Mouse (Mus musculus): ENCODE data around the gene Popdc2. TPM values are rescaled to one million over a fixed set of nuclear protein-coding genes. Genes with fewer than 3 reads are reported as not detected.

Popdc2 gene
- polyA plus RNA-seq, 1 experiment: 3.3 TPM

DNA sequence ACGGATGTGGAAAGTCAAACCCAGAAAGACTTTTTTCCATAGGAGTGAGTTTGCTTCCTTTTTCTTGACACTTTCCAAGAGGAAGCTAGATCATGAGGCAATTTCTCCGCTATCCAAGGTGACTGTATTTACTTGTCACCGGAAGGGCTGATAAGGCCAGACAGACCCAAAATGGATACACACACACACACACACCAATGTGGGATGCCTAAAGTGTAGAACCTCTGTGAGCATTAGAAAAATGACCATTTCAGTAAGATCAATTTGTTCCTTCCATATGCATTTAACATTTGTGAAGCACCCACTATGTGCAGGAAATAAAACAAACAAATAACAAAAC is 1.2 kb downstream of the Popdc2 start:
- 78% methylated on average over 3 of the region's 3 CpGs for WGBS
- no peaks in the 10 kb centered on the region for H3K36me3 ChIP-seq (ENCODE audit: control insufficient read depth, insufficient read depth, low read length)
- no peak for TF ChIP-seq CTCF (IDR thresholded peaks at IDR 0.05; ENCODE audit: extremely low read depth, insufficient read depth, insufficient read length, insufficient replicate concordance)
- no peak for TF ChIP-seq POLR2A (IDR thresholded peaks at IDR 0.05; ENCODE audit: low read depth, low read length)

DNA sequence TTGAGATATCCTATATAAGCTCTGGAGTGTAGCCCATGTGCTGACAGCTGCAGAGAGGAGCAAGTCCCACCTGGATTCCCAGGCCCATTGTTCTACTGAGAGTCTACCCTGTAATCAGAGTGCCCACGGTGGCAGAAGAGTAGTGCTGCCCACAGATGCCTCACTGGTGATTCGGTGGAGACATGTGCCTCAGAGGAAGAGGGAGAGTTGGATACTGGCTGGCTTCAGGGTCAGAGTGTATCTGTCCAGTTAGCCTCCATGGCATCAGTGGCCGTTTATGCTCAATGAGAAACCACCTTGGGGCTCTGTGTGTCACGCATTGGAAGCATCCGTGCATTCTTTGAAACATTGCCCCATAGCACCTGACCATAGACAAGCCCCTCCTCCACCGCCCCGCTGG is 1.6 kb downstream of the Popdc2 start:
- H3K4me3 ChIP-seq (ENCODE audit: extremely low read depth, insufficient read depth, insufficient read length): no peak overlapping the region
- 85% methylated on average over 7 of the region's 7 CpGs for WGBS
- TF ChIP-seq CTCF (IDR thresholded peaks at IDR 0.05; ENCODE audit: extremely low read depth, insufficient read depth, insufficient read length, insufficient replicate concordance): no peak
- no peak for TF ChIP-seq POLR2A (IDR thresholded peaks at IDR 0.05; ENCODE audit: low read depth, low read length)
- no peak for DNase-seq (ENCODE audit: low read depth in 1 of 2, low spot score in 2 of 2)
- H3K36me3 ChIP-seq (ENCODE audit: control insufficient read depth, insufficient read depth, low read length): no peaks in the 10 kb centered on the region
- no peak overlapping the region for H3K27ac ChIP-seq (ENCODE audit: insufficient read depth, low read length)
- H3K4me1 ChIP-seq (ENCODE audit: control insufficient read depth, insufficient read depth, insufficient read length): no peaks in the 10 kb centered on the region
- no peaks in the 10 kb centered on the region for H3K27me3 ChIP-seq (ENCODE audit: control insufficient read depth, insufficient read depth, low read length)

More for the DNA sequence above, 1.2 kb downstream of the Popdc2 start:
- no peak overlapping the region for H3K4me3 ChIP-seq (ENCODE audit: extremely low read depth, insufficient read depth, insufficient read length)
- no peak for DNase-seq (ENCODE audit: low read depth in 1 of 2, low spot score in 2 of 2)
- H3K27me3 ChIP-seq (ENCODE audit: control insufficient read depth, insufficient read depth, low read length): no peaks in the 10 kb centered on the region
- H3K4me1 ChIP-seq (ENCODE audit: control insufficient read depth, insufficient read depth, insufficient read length): no peaks in the 10 kb centered on the region
- H3K27ac ChIP-seq (ENCODE audit: insufficient read depth, low read length): no peak overlapping the region

DNA sequence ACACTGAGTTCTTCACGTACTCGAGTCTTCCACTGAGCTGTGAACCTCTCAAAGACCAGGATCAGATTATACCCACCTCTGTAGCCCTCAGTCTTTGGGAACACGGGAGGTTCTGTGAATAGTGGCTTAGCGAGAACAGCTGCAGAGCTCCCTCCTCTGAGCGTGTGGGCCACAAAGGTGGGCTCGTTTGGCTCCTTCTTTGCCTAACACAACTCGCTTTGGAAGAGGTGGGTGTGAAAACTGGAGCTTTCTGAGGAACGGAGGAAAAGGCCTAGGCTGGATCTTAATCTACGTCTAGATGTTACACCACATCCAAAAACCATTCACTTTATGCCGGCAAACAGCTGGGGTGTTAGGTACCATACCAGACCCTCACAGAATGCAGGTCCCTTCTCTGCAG is 3.4 kb downstream of the Popdc2 start:
- Histone ChIP-seq H3K27me3 (ENCODE audit: control insufficient read depth, insufficient read depth, low read length) (no peaks in the 10 kb centered on the region), H3K36me3 (ENCODE audit: control insufficient read depth, insufficient read depth, low read length) (no peaks in the 10 kb centered on the region), H3K4me1 (ENCODE audit: control insufficient read depth, insufficient read depth, insufficient read length) (no peaks in the 10 kb centered on the region), H3K27ac (ENCODE audit: insufficient read depth, low read length) (no peak overlapping the region), H3K4me3 (ENCODE audit: extremely low read depth, insufficient read depth, insufficient read length) (no peak overlapping the region)
- WGBS: 96% methylated on average over 10 of the region's 10 CpGs
- DNase-seq (ENCODE audit: low read depth in 1 of 2, low spot score in 2 of 2): no peak
- TF ChIP-seq CTCF (IDR thresholded peaks at IDR 0.05; ENCODE audit: extremely low read depth, insufficient read depth, insufficient read length, insufficient replicate concordance) (no peak), POLR2A (IDR thresholded peaks at IDR 0.05; ENCODE audit: low read depth, low read length) (no peak)

DNA sequence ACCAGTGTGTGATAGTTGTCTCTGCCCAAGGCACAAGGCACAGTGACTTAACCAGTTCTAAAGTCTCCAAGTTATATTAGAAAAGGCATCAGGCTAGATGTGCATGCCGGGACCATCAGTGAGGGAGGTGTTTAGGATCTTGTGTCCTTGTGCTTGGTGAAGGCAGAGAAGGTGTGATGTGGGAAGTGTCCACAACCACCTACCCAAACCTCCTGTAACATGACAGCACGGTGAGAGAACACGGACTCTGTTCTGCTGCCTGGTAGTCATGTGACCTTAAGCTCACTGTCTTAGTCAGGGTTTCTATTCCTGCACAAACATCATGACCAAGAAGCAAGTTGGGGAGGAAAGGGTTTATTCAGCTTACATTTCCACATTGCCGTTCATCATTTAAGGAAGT is 4.2 kb downstream of the Popdc2 start:
- Histone ChIP-seq H3K4me1 (ENCODE audit: control insufficient read depth, insufficient read depth, insufficient read length) (no peaks in the 10 kb centered on the region), H3K27ac (ENCODE audit: insufficient read depth, low read length) (no peak overlapping the region), H3K27me3 (ENCODE audit: control insufficient read depth, insufficient read depth, low read length) (no peaks in the 10 kb centered on the region), H3K36me3 (ENCODE audit: control insufficient read depth, insufficient read depth, low read length) (no peaks in the 10 kb centered on the region), H3K4me3 (ENCODE audit: extremely low read depth, insufficient read depth, insufficient read length) (no peak overlapping the region)
- DNase-seq (ENCODE audit: low read depth in 1 of 2, low spot score in 2 of 2): no peak
- WGBS: 74% methylated on average over 4 of the region's 4 CpGs
- TF ChIP-seq POLR2A (IDR thresholded peaks at IDR 0.05; ENCODE audit: low read depth, low read length): no peak
- no peak for TF ChIP-seq CTCF (IDR thresholded peaks at IDR 0.05; ENCODE audit: extremely low read depth, insufficient read depth, insufficient read length, insufficient replicate concordance)

DNA sequence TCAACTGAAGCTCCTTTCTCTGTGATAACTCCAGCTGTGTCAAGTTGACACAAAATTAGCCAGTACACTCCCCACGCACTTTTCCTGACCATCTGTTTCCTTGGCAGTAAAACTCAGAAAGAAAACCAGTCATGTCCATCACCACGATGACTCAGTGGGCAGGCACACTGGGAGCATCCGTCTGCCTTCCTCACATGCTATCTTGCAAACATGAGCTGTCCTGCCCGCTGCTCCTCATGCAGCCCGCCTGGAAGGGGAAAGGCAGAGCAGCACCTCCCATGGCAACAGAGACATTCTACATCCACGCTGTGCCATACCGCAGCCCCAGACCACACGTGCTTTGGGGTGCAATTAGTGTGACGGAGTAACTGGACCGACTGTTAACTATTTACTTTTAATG is 6.3 kb downstream of the Popdc2 start:
- WGBS: 55% methylated on average over 10 of the region's 10 CpGs
- no peaks in the 10 kb centered on the region for H3K4me1 ChIP-seq (ENCODE audit: control insufficient read depth, insufficient read depth, insufficient read length)
- no peaks in the 10 kb centered on the region for H3K36me3 ChIP-seq (ENCODE audit: control insufficient read depth, insufficient read depth, low read length)
- no peak overlapping the region for H3K27ac ChIP-seq (ENCODE audit: insufficient read depth, low read length)
- no peak for TF ChIP-seq CTCF (IDR thresholded peaks at IDR 0.05; ENCODE audit: extremely low read depth, insufficient read depth, insufficient read length, insufficient replicate concordance)
- no peak for TF ChIP-seq POLR2A (IDR thresholded peaks at IDR 0.05; ENCODE audit: low read depth, low read length)
- no peak overlapping the region for H3K4me3 ChIP-seq (ENCODE audit: extremely low read depth, insufficient read depth, insufficient read length)
- DNase-seq (ENCODE audit: low read depth in 1 of 2, low spot score in 2 of 2): no peak
- no peaks in the 10 kb centered on the region for H3K27me3 ChIP-seq (ENCODE audit: control insufficient read depth, insufficient read depth, low read length)

DNA sequence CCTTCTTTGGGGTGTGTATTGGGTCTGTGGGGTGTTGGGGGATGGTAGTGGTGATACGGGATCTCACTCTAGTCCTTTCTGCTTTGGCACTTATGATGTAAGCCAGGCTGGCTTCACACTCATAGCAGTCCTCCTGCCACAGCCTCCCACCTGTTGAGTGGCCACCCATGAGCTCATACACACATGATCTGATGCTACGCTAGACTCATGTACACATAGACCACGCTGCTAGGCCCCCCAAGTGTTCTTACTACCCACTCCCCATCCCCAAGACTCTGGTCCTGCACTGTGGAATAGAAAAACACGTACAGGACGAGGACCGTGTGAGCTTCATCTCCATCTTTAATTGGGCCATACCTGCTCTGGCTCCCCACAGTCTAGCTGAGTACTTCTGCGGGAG is 7.0 kb downstream of the Popdc2 start:
- Histone ChIP-seq H3K4me3 (ENCODE audit: extremely low read depth, insufficient read depth, insufficient read length) (no peak overlapping the region), H3K4me1 (ENCODE audit: control insufficient read depth, insufficient read depth, insufficient read length) (no peaks in the 10 kb centered on the region), H3K27me3 (ENCODE audit: control insufficient read depth, insufficient read depth, low read length) (no peaks in the 10 kb centered on the region), H3K27ac (ENCODE audit: insufficient read depth, low read length) (no peak overlapping the region), H3K36me3 (ENCODE audit: control insufficient read depth, insufficient read depth, low read length) (no peaks in the 10 kb centered on the region)
- TF ChIP-seq CTCF (IDR thresholded peaks at IDR 0.05; ENCODE audit: extremely low read depth, insufficient read depth, insufficient read length, insufficient replicate concordance) (no peak), POLR2A (IDR thresholded peaks at IDR 0.05; ENCODE audit: low read depth, low read length) (no peak)
- no peak for DNase-seq (ENCODE audit: low read depth in 1 of 2, low spot score in 2 of 2)
- WGBS: 86% methylated on average over 7 of the region's 7 CpGs

DNA sequence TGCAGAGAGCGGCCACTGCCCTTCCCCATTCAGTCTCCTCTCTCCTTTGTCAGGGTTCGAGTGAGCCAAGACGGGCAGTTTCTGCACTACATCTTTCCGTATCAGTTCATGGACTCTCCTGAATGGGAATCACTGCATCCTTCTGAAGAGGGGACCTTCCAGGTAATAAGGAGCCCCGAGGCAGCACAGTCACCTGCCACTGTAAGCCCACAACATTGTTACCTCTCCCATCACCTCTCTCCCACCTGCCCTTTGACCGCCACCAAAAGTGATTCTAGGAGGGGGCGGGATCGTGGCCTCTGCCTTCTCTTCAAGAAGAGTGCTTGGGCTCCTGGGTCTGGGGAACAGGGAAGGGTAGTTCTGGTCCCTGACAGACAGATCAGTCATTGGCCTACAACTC is 7.4 kb downstream of the Popdc2 start:
- no peaks in the 10 kb centered on the region for H3K27me3 ChIP-seq (ENCODE audit: control insufficient read depth, insufficient read depth, low read length)
- TF ChIP-seq CTCF (IDR thresholded peaks at IDR 0.05; ENCODE audit: extremely low read depth, insufficient read depth, insufficient read length, insufficient replicate concordance) (no peak), POLR2A (IDR thresholded peaks at IDR 0.05; ENCODE audit: low read depth, low read length) (no peak)
- H3K27ac ChIP-seq (ENCODE audit: insufficient read depth, low read length): no peak overlapping the region
- 92% methylated on average over 8 of the region's 8 CpGs for WGBS
- no peak for DNase-seq (ENCODE audit: low read depth in 1 of 2, low spot score in 2 of 2)
- H3K36me3 ChIP-seq (ENCODE audit: control insufficient read depth, insufficient read depth, low read length): no peaks in the 10 kb centered on the region
- H3K4me3 ChIP-seq (ENCODE audit: extremely low read depth, insufficient read depth, insufficient read length): no peak overlapping the region
- no peaks in the 10 kb centered on the region for H3K4me1 ChIP-seq (ENCODE audit: control insufficient read depth, insufficient read depth, insufficient read length)

Measured in spleen, adult 2 months (tissue).